Mouse (Mus musculus): Measurements from ENCODE around the gene Gm42688. TPM values are rescaled to one million over a fixed set of nuclear protein-coding genes. Genes with fewer than 3 reads are reported as not detected.
A peak's percentile ranks its signal among the peaks of the same experiment; 100 is the strongest.

Gene Gm42688
- polyA plus RNA-seq, 1 experiment from 2014 or later = 2.1 TPM

GRCm38 (mm10) chr6:83137576-83137950 is 36.1 kb downstream of the Gm42688 start:
- H3K4me2 ChIP-seq (ENCODE audit: low read depth) = peak overlapping the region; percentile 91
- H3K27me3 ChIP-seq (ENCODE audit: control insufficient read depth, insufficient read depth, low read length) = no peaks in the 10 kb centered on the region
- H3K36me3 ChIP-seq (ENCODE audit: control insufficient read depth, insufficient read depth, low read length) = no peaks in the 10 kb centered on the region
- DNase-seq (ENCODE audit: low spot score) = peak; percentile 90
- peak; percentile 76 for ATAC-seq (ENCODE audit: insufficient read depth, low FRiP score, low TSS enrichment)
- H3K9ac ChIP-seq (ENCODE audit: low read length) = peak overlapping the region; percentile 98
- peaks cover 30% of the 10 kb centered on the region for H3K4me1 ChIP-seq (ENCODE audit: control insufficient read depth, insufficient read depth, low read length)
- H3K27ac ChIP-seq (ENCODE audit: low read depth, low read length) = peak overlapping the region; percentile 99
- H3K9me3 ChIP-seq (ENCODE audit: control insufficient read depth, low read length) = no peaks in the 10 kb centered on the region
- H3K4me3 ChIP-seq (ENCODE audit: low read depth, low read length) = peak overlapping the region; percentile 58
- 0% methylated on average over 12 of the region's 12 CpGs for WGBS

DNA sequence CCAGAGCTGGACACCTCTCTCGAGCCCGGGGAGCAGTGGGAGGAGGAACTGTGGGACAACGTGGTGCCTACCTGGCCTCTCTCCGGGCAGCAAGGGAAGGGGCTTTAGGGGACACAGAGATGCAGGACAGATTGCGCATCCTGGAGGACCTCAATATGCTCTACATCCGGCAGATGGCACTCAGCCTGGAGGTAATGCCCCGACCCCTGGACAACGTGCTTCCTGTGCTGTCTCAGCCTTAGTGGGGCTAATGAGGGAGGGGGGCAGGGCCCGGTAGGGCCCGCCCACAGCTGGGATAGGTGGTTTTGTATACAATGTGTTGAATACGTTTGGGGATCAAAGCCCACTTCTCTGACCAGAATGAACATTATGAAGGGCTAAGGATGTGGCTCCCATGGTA is 36.6 kb downstream of the Gm42688 start:
- no peaks in the 10 kb centered on the region for H3K9me3 ChIP-seq (ENCODE audit: control insufficient read depth, low read length)
- WGBS = under 1% methylated on average over 11 of the region's 11 CpGs
- H3K4me2 ChIP-seq (ENCODE audit: low read depth) = peak overlapping the region; percentile 91
- DNase-seq (ENCODE audit: low spot score) (peak; percentile 74), ATAC-seq (ENCODE audit: insufficient read depth, low FRiP score, low TSS enrichment) (peak; percentile 35)
- no peaks in the 10 kb centered on the region for H3K36me3 ChIP-seq (ENCODE audit: control insufficient read depth, insufficient read depth, low read length)
- H3K4me3 ChIP-seq (ENCODE audit: low read depth, low read length) = peak overlapping the region; percentile 58
- peaks cover 31% of the 10 kb centered on the region for H3K4me1 ChIP-seq (ENCODE audit: control insufficient read depth, insufficient read depth, low read length)
- H3K27me3 ChIP-seq (ENCODE audit: control insufficient read depth, insufficient read depth, low read length) = no peaks in the 10 kb centered on the region
- H3K9ac ChIP-seq (ENCODE audit: low read length) = peak overlapping the region; percentile 98
- H3K27ac ChIP-seq (ENCODE audit: low read depth, low read length) = peak overlapping the region; percentile 99

GRCm38 (mm10) chr6:83140044-83140443 is 38.6 kb downstream of the Gm42688 start:
- no peaks in the 10 kb centered on the region for H3K27me3 ChIP-seq (ENCODE audit: control insufficient read depth, insufficient read depth, low read length)
- no peaks in the 10 kb centered on the region for H3K36me3 ChIP-seq (ENCODE audit: control insufficient read depth, insufficient read depth, low read length)
- 93% methylated on average over 8 of the region's 8 CpGs for WGBS
- H3K9ac ChIP-seq (ENCODE audit: low read length) = no peak overlapping the region
- H3K4me3 ChIP-seq (ENCODE audit: low read depth, low read length) = no peak overlapping the region
- no peak overlapping the region for H3K4me2 ChIP-seq (ENCODE audit: low read depth)
- DNase-seq (ENCODE audit: low spot score) (no peak), ATAC-seq (ENCODE audit: insufficient read depth, low FRiP score, low TSS enrichment) (no peak)
- peaks cover 31% of the 10 kb centered on the region for H3K4me1 ChIP-seq (ENCODE audit: control insufficient read depth, insufficient read depth, low read length)
- H3K27ac ChIP-seq (ENCODE audit: low read depth, low read length) = no peak overlapping the region
- no peaks in the 10 kb centered on the region for H3K9me3 ChIP-seq (ENCODE audit: control insufficient read depth, low read length)

- H3K9ac ChIP-seq (ENCODE audit: low read length) = peak overlapping the region; percentile 31
Observed at GRCm38 (mm10) chr6:83141636-83142035, 40.2 kb downstream of the Gm42688 start.

DNA sequence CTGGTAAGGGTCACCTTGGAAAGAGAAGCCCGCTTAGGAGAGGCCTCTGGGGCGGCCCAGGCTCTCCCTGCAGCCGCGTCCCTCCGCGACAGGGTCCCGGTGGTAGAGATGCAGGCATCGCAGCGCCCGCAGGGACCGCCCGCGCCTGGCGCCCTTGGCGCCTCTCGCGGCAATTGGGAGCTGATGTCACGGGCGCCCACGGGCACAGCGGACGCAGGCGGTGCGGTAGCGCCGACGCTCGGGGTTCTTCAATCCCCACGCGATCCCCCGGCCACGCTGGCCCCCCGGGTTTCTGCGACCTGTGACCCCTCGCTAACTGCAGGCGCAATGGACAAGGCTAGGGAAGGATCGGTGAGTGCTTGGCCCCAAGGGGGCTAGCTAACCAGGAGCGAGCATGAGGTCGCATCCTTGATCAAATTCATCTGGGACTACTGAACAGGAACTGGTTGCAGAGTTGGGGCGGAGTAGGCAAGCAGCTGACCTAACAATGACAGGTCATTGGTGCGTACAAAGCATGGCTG is 40.9 kb downstream of the Gm42688 start:
- no peak for ATAC-seq (ENCODE audit: insufficient read depth, low FRiP score, low TSS enrichment)
- no peaks in the 10 kb centered on the region for H3K27me3 ChIP-seq (ENCODE audit: control insufficient read depth, insufficient read depth, low read length)
- H3K36me3 ChIP-seq (ENCODE audit: control insufficient read depth, insufficient read depth, low read length) = peaks cover under 1% of the 10 kb centered on the region; the same call in 1 of the 2 replicates
- peak overlapping the region; percentile 31 for H3K9ac ChIP-seq (ENCODE audit: low read length)
- peaks cover 26% of the 10 kb centered on the region for H3K4me1 ChIP-seq (ENCODE audit: control insufficient read depth, insufficient read depth, low read length)
- no peak overlapping the region for H3K27ac ChIP-seq (ENCODE audit: low read depth, low read length)
- H3K9me3 ChIP-seq (ENCODE audit: control insufficient read depth, low read length) = no peaks in the 10 kb centered on the region
- 3% methylated on average over 41 of the region's 41 CpGs for WGBS
- H3K4me2 ChIP-seq (ENCODE audit: low read depth) = peak overlapping the region; percentile 44
- peak; percentile 25 for DNase-seq (ENCODE audit: low spot score)
- H3K4me3 ChIP-seq (ENCODE audit: low read depth, low read length) = peak overlapping the region; percentile 2; the same call in 1 of the 2 replicates

More at GRCm38 (mm10) chr6:83141636-83142035, 40.2 kb downstream of the Gm42688 start:
- no peak for DNase-seq (ENCODE audit: low spot score)
- 33% methylated on average over 4 of the region's 4 CpGs for WGBS
- Histone ChIP-seq H3K9me3 (ENCODE audit: control insufficient read depth, low read length) (no peaks in the 10 kb centered on the region), H3K36me3 (ENCODE audit: control insufficient read depth, insufficient read depth, low read length) (no peaks in the 10 kb centered on the region), H3K27me3 (ENCODE audit: control insufficient read depth, insufficient read depth, low read length) (no peaks in the 10 kb centered on the region), H3K4me1 (ENCODE audit: control insufficient read depth, insufficient read depth, low read length) (peaks cover 26% of the 10 kb centered on the region), H3K4me2 (ENCODE audit: low read depth) (peak overlapping the region; percentile 44), H3K4me3 (ENCODE audit: low read depth, low read length) (no peak overlapping the region), H3K27ac (ENCODE audit: low read depth, low read length) (no peak overlapping the region)
- no peak for ATAC-seq (ENCODE audit: insufficient read depth, low FRiP score, low TSS enrichment)

DNA sequence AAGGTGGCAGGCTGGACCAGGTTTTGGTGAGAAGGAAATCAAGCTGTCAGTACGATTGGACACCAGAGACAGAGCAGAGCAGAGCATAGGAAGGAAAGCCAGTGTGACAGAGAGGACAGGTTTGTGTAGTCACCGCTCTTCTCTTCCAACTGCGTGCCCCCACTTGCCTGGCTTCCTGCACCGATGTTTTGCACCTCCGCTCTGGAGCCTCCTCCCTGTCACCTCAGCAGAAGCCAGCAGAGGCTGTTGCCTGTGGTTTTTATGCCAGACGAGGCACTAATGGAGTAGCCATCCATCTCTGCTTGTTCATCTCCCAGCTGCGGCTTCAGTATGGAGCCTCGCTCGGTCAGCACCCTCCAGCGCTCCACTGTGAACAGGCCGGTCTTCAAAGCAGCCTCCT is 41.5 kb downstream of the Gm42688 start:
- Histone ChIP-seq H3K27me3 (ENCODE audit: control insufficient read depth, insufficient read depth, low read length) (no peaks in the 10 kb centered on the region), H3K4me2 (ENCODE audit: low read depth) (peak overlapping the region; percentile 44; the same call in 1 of the 2 replicates), H3K4me3 (ENCODE audit: low read depth, low read length) (no peak overlapping the region), H3K27ac (ENCODE audit: low read depth, low read length) (no peak overlapping the region), H3K36me3 (ENCODE audit: control insufficient read depth, insufficient read depth, low read length) (peaks cover 5% of the 10 kb centered on the region; the same call in 1 of the 2 replicates), H3K4me1 (ENCODE audit: control insufficient read depth, insufficient read depth, low read length) (peaks cover 23% of the 10 kb centered on the region), H3K9ac (ENCODE audit: low read length) (no peak overlapping the region), H3K9me3 (ENCODE audit: control insufficient read depth, low read length) (no peaks in the 10 kb centered on the region)
- 45% methylated on average over 11 of the region's 11 CpGs for WGBS
- DNase-seq (ENCODE audit: low spot score) (no peak), ATAC-seq (ENCODE audit: insufficient read depth, low FRiP score, low TSS enrichment) (peak; percentile 45; the same call in 1 of the 2 replicates)

DNA sequence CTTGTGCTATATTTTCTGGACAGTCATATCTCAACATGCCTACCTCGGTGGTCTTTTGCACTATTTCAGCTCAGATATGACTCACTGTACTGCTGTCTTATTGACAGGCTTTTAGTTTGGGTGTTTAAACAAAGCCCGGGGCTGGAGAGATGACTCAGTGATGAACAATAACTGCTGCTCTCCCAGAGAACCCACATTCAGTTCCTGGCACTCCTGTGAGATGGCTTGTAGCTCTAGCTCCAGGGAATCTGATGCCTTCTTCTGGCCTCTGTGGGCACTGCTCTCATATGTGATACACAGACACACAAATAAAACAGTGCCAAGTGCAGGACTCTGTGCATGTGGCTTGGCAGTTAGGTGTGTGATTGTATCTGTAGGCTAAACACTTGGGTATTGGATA is 43.8 kb downstream of the Gm42688 start:
- no peak overlapping the region for H3K4me3 ChIP-seq (ENCODE audit: low read depth, low read length)
- H3K27ac ChIP-seq (ENCODE audit: low read depth, low read length) = no peak overlapping the region
- ATAC-seq (ENCODE audit: insufficient read depth, low FRiP score, low TSS enrichment) (no peak), DNase-seq (ENCODE audit: low spot score) (no peak)
- no peaks in the 10 kb centered on the region for H3K9me3 ChIP-seq (ENCODE audit: control insufficient read depth, low read length)
- H3K4me1 ChIP-seq (ENCODE audit: control insufficient read depth, insufficient read depth, low read length) = peaks cover 10% of the 10 kb centered on the region; the same call in 1 of the 2 replicates
- WGBS = 85% methylated on average over 2 of the region's 2 CpGs
- no peak overlapping the region for H3K4me2 ChIP-seq (ENCODE audit: low read depth)
- H3K36me3 ChIP-seq (ENCODE audit: control insufficient read depth, insufficient read depth, low read length) = peaks cover 8% of the 10 kb centered on the region
- H3K9ac ChIP-seq (ENCODE audit: low read length) = no peak overlapping the region
- no peaks in the 10 kb centered on the region for H3K27me3 ChIP-seq (ENCODE audit: control insufficient read depth, insufficient read depth, low read length)

DNA sequence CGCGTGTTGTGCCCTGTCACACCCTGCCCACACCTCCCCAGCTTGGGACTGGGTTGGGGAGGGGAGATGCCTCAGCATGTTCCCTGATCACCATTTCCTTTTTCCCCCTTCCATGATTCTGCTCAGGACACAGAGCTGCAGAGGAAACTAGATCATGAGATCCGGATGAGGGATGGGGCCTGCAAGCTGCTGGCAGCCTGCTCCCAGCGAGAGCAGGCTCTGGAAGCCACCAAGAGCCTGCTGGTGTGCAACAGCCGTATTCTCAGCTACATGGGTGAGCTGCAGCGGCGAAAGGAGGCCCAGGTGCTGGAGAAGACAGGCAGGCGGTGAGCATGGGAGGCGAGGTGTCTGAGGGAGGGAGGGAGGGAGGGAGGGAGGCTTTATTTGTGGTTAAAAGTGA is 44.4 kb downstream of the Gm42688 start:
- DNase-seq (ENCODE audit: low spot score) (no peak), ATAC-seq (ENCODE audit: insufficient read depth, low FRiP score, low TSS enrichment) (no peak)
- H3K36me3 ChIP-seq (ENCODE audit: control insufficient read depth, insufficient read depth, low read length) = peaks cover 8% of the 10 kb centered on the region
- H3K4me3 ChIP-seq (ENCODE audit: low read depth, low read length) = no peak overlapping the region
- no peaks in the 10 kb centered on the region for H3K9me3 ChIP-seq (ENCODE audit: control insufficient read depth, low read length)
- no peak overlapping the region for H3K27ac ChIP-seq (ENCODE audit: low read depth, low read length)
- H3K9ac ChIP-seq (ENCODE audit: low read length) = no peak overlapping the region
- 73% methylated on average over 9 of the region's 9 CpGs for WGBS
- no peaks in the 10 kb centered on the region for H3K27me3 ChIP-seq (ENCODE audit: control insufficient read depth, insufficient read depth, low read length)
- no peak overlapping the region for H3K4me2 ChIP-seq (ENCODE audit: low read depth)
- H3K4me1 ChIP-seq (ENCODE audit: control insufficient read depth, insufficient read depth, low read length) = peaks cover 10% of the 10 kb centered on the region; the same call in 1 of the 2 replicates

- Histone ChIP-seq H3K4me3 (ENCODE audit: low read depth, low read length) (no peak overlapping the region), H3K9me3 (ENCODE audit: control insufficient read depth, low read length) (no peaks in the 10 kb centered on the region), H3K27me3 (ENCODE audit: control insufficient read depth, insufficient read depth, low read length) (no peaks in the 10 kb centered on the region), H3K4me1 (ENCODE audit: control insufficient read depth, insufficient read depth, low read length) (peaks cover 3% of the 10 kb centered on the region; the same call in 1 of the 2 replicates), H3K36me3 (ENCODE audit: control insufficient read depth, insufficient read depth, low read length) (peaks cover 10% of the 10 kb centered on the region), H3K4me2 (ENCODE audit: low read depth) (no peak overlapping the region), H3K9ac (ENCODE audit: low read length) (no peak overlapping the region), H3K27ac (ENCODE audit: low read depth, low read length) (no peak overlapping the region)
- DNase-seq (ENCODE audit: low spot score) (no peak), ATAC-seq (ENCODE audit: insufficient read depth, low FRiP score, low TSS enrichment) (no peak)
- WGBS = 63% methylated on average over 7 of the region's 7 CpGs
Observed at GRCm38 (mm10) chr6:83147280-83147679, 45.9 kb downstream of the Gm42688 start.
